Mouse (Mus musculus) natural killer cell, adult 2 months (primary cell): Measurements from ENCODE around the gene Pax2.
"Not testable (repeated sequence)": the region's sequence is repeated elsewhere in the genome, so short reads cannot be mapped to it uniquely, and the experiment has no call there.

Experiments used
- DNase-seq, 2 experiments: peaks; one replicate each; pipeline ENCODE4 v3.0.0; 2022; ENCODE audit warnings: low spot score in 2 of 2

Gene Pax2

DNA sequence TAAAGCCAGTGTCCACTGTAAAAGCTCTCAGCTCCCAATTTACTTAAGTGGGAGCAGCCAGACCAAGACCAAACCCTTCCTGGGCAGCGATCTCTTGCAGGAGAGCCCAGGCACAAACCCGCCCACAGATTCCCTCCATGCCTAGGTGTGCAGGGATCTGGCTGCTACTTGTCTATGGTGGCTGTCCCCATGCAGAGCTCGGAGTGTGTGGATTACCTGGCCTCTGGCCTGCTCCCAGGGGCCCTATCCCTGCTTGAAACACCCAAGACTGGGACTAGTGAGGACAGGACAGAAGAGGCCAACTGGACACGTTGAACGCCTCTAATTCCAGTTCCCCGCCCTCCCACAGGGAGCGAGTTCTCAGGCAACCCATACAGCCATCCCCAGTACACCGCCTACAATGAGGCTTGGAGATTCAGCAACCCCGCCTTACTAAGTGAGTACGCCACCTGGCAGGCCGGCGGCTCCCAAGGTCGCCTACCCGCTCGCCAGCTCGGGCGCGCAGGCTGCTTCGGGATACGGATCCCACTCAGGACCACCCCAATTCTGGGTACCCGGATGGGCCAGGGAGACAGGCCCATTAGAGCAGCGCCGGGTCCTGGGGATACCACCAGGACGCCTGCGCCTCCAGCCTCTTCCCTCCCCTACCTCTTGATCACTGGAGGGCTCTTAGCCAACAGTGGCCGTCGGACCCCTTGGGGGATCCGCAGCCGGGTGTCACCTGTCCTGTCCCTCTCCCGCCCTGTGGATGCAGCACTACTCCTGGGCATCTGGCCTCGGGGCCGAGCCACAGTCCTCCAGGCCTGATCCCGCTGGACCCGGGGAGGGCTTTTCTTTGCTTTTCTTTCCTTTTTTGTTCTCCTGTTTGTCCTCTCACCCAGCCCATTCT, 79.4 kb downstream of the Pax2 start:
- DNase-seq, result no peak

DNA sequence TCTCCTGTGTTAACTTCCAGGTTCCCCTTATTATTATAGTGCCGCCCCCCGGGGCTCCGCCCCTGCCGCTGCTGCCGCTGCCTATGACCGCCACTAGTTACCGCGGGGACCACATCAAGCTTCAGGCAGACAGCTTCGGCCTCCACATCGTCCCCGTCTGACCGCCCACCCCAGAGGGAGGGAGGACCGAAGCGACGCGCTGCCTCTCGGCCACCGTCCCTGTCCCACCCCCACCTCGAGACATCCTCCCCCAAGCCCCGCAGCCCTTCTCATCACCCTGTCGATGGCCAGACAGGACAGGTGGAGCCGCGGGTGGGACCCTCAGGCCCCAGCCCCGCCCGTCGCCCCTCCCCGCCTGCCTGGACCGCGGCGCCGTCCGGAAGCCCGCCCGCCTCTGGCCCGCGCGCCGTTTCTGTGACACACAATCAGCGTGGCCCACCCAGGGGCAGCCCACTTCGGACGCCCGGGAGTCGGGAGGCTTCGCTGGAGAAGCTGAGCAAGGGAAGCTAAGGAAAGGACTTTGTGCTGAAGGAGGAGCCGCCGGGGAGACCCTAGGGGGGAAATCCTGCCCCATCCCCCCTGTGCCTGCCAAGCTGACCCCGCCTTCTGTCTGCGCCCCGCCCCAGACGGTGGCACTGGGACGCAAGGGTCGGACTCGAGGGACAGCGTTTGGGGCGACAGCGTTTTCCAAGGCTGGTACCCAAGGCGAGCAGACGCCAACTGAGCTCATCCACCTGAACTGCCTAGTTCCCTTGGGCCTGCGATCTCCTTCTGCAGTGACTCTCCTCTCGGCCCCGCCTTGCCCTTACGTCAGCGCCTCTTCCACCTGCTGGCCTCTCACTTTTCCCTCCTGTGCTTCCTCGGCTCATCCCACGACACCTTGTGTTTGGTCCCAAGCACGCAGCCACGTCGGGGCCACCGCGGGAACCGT, 80.4 kb downstream of the Pax2 start:
- no peak for DNase-seq

DNA sequence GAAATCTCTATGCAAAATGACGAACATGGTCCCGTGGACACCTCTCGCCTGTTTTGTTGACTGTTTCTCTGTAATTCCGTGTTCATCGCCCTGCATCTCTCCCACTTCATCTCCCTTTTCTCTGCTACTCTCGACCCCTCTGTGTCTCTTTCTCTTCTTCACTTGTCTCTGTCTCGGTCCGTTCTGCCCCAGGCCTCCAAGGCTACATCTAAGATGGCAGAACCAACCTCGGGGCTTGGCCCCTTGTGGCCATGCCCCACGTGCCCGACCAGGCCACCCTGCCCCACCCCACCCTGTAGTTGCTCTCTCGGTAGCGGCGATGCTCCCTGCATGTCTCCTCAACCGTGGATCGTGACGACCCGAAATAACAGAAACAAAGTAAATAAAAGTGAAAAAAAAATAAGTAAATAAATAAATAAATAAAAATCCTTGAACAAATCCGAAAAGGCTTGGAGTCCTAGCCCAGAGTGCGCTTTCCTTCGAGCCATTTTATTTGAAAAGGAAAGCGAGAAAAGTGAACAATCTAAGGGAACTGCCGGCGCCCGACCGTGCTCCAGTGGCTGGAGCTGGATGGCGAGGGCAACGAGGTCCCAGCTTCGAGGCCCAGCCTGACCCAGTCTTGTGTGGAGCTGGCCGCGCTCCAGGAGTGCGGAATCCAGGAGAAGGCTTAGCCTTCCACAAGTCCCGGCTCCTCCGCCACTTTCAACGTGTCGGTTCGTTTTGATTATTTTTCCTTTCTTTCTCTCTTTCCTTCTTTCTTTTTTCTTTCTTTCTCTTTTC, 81.8 kb downstream of the Pax2 start:
- no peak for DNase-seq

DNA sequence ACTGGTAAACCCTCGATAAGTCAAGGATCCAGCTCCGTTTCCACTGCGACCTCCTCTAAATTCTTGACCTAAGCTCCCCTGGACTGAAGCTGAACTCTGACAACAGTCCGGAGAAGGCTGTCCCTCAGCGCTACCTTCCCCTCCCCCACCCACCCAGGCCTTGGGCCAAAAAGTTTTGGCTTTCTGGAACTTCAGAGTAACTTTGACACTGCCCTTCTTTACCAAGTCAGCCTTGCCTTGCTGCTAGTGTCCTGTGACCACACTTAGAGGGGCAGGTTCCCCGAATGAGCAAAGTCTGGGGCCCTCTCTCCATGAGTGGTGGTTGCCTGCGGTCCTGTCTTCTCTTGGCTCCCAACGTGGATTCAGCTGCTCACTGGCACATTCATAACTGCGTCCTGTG, 82.5 kb downstream of the Pax2 start:
- no peak for DNase-seq

DNA sequence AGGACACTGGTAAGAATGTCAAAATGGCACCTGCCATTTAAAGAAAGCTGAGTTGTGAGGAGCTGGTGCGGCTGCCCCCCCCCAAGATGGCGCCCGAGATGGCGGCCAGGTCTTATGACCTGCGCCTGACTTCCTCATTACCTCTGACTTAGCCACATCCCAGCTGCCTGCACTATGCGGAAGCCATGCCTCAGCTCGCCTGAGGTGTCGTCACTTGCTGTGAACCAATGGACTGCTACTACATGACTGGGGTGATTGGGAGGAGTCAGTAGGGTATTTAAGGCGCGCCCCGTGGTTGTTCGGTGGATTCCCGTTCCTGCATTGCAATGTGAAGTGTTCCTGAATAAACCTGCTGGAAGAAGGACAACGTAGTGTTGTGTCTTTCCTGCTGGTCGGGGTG, 86.8 kb downstream of the Pax2 start:
- DNase-seq, result not testable (repeated sequence)

DNA sequence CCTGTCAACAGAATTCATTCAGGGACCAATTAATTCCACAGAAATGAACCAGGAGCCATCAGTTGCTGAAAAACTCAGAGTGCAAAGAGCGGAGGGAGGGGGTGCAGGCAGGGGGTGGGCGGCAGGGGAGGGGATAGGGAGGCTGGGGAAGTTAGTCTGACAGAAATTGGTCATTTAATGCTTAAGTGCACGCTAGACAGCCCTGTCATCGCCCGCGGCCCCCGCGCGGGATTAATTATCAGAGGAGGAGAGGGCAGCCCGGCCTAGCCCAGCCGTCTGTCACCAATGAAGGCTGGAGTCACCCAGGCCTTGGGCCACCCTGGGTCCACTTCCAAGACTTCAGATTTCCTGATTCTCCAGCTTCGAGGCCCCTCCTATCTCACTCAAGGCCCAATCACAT, 93.6 kb downstream of the Pax2 start:
- no peak for DNase-seq

DNA sequence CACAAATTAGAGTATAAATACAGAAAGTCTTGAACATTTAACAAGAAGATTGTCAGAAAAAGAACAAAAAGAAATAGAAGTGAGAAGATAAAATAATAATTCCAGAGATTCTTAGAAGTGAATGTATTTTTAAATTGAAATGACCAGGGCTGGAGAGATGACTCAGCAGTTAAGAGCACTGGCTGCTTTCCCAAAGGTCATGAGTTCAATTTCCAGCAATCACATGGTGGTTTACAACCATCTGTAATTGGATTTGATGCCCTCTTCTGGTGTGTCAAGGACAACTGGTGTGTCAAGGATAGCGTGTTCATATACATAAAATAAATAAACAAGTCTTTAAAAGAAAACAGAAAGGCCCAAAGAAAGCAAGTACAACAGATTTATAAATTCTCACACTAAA, 102.8 kb downstream of the Pax2 start:
- no peak for DNase-seq

DNA sequence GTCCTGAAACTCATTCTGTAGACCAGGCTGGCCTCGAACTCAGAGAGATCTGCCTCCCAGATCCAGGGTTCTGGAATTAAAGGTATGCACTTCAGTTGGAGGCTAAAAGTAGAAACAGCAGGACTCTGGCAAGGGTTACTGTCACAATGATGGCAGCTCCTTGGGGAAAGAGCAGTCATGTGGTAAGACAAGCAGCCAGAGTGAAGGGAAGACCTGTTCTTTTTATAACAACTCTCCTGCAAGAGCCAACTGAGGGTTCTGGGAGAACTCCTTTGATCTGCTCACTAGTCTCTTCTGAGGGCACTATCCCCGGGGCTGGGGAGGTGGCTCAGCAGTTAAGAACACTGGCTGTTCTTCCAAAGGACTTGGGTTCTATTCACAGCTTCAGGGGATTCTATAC, 112.9 kb downstream of the Pax2 start:
- no peak for DNase-seq

DNA sequence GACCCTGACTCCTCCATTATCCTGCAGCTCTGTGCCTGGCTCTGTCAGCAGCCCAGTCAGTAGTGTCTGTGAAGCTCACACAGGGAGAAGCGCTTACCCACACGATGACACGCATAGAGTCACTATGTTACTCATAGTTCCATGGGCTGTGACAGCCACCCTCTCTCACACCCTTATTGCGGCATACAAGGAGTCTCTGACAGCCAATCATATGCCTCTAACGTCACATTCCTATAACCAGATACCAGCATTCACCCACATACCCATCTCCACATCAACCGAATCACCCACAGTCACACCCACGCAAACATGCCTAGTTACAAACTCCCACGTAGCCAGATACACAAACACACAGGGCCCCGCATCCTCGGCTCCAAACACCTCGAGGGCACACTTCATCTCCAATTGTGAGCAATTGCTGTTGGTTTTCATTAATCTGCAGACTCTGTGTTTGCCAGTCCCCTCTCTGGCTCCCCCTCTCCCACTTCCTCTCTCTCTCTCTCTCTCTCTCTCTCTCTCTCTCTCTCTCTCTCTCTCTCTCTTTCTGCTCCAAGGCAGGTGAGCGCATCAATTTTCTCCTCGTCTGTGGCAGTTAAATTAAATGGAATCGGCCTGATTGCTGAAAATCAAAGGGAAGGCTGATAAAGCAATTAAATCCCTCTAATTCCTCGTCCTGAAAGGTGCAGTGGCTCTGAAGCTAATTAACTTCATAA, 118.5 kb downstream of the Pax2 start:
- no peak for DNase-seq

DNA sequence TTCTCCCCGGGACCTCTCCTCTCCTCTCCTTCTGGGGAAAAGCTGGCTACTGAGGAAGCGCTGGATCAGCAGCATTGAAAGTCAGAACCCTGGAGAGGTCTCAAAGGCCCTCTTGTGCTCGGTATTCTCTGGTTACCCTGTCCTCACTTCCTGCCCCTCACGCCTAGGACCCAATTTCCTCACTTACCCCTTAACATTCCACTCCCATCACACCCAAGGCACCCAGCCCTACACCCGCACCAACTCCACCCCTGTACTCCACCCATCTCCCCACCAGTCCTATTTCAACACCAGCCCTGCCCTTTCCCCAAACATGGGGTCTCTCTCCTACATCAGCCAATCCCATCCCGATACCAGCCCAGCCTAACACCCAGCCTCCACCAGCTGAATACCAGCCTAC, 119.1 kb downstream of the Pax2 start:
- DNase-seq, result no peak

DNA sequence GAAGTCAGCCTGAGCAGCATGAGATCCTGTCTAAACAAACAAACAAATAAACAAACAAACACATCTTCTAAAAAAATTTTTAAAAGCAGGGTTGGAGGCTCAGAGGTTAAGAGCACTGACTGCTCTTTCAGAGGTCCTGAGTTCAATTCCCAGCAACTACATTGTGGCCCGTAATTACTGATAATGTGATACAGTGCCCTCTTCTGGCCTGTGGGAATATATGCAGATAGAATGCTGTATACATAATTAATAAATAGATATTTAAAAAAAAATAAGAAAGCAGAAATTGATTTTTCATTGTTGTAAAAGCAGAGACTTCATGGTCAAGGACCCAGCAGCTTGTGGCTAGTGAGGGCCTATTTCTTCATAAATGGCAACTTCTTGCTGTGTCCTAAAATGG, 119.9 kb downstream of the Pax2 start:
- DNase-seq, result no peak

DNA sequence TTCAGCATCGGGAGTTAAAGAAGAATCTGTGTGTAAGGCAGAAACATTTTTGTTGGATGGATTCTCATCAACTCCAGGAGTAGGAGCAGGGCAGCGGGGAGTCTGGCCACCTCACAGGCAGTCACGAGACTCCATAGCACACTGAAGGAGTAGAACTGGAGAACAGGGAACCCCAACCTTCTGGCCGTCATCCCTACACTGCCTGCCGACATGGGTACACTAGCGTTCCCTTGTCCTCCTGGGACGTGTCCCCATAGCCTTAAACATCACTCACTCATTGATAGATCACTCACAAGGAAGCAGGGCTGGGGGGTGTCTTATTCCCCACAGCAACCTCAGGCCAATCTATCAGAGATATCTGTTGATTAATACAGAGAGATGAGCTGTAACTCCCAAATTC, 120.7 kb downstream of the Pax2 start:
- no peak for DNase-seq

DNA sequence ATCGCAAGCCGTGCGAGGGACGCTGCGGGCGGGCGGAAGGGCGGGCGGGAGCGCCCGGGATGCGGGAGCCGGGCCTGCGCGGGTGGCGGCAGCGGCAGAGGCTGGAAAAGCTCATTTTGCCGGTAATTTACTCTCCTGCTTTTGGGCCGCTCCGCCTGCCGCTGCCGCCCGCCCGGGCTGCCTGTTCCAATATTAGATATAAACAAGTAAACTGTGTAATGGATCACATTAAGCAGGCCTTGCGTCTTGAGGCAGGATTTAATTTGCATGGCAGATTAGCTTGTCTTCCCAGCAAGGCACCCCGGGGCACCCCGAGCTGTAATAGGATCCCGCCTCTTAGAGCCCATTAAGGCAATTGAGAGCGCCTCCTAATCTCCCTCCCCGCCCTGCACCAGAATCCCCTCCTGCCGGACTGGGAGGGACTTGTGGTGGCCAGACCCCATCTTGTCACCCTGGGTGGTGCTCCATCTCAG, 126.7 kb downstream of the Pax2 start:
- no peak for DNase-seq

DNA sequence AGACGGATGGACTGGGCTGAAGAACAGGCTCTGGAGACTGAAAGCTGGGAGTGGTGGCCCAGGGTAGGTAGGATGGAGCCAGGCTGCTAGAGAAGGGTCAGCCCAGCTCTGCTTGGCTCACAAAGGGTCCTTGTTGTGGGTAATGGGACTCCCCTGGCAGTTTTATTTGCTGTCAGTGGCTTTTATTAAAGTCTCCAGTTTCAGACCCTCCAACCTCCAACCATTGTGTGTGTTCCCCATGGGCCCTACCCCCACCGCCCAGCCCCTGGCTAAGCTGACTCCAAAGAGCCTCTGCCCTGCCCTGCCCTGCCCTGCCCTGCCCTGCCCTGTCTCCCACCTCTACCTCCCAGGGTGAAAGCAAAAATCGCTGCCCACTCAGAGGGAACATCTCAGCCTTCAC, 128.5 kb downstream of the Pax2 start:
- no peak for DNase-seq

DNA sequence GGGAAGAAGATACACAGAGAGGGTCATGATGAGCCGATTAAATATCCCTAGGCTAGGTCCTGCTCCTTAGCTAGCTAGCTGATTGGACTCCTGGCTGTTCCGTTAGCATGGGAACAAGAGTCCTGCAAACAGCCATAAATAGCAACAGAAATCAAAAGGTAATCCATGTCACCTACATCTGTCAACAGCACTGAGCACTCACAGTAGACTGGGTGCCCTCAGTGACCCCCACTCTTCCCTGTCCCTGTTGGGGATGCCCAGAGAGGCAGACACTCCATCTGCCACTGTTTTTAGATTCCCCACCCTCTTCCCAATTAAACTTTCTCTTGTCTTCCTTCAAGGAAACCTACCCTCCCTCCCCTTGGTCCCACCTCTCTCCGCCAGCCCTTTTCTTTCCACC, 130.6 kb downstream of the Pax2 start:
- no peak for DNase-seq
